Mouse (Mus musculus): ENCODE measurements around the gene Aoc3. TPM values are rescaled to one million over a fixed set of nuclear protein-coding genes. Genes with fewer than 3 reads are reported as not detected.

The Aoc3 gene
- polyA plus RNA-seq, 1 experiment from 2014 or later: 2.2 TPM

DNA sequence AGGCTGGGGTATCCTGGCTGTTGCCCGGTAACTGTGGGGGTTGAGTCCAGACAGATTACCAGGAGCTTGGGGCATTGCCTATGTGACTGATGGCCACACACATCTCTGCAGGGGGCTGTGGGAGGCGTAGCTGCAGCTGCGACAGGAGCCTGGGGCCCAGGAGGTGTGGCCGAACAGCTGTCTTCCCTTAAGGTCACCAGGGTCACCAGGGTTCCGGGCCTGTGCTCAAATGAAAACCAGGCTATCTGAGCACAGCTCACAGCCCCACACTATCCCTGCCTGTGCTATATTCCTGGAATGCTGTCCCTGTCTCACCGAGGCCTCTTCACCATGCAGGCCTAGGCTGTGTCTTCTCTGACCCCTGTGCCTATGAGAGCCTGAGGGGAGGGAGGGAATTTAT, 4.1 kb downstream of the Aoc3 start:
- H3K27me3 ChIP-seq (ENCODE audit: control insufficient read depth, insufficient read depth, low read length): no peaks in the 10 kb centered on the region
- no peak overlapping the region for H3K9ac ChIP-seq (ENCODE audit: low read length)
- H3K4me2 ChIP-seq (ENCODE audit: low read depth, low read length): peak overlapping the region; percentile 49
- no peaks in the 10 kb centered on the region for H3K36me3 ChIP-seq (ENCODE audit: control insufficient read depth, insufficient read depth)
- WGBS: 29% methylated on average over 6 of the region's 6 CpGs
- H3K9me3 ChIP-seq (replicated peaks; ENCODE audit: control insufficient read depth, low read length): no peaks in the 10 kb centered on the region
- no peak overlapping the region for H3K27ac ChIP-seq (ENCODE audit: low read length)
- H3K4me3 ChIP-seq (ENCODE audit: low read length): 0 out of 2 replicates have a peak overlapping the region, but pooled peaks have one; percentile 6
- ATAC-seq (replicated peaks; ENCODE audit: extremely low read depth, insufficient read depth, low FRiP score): no peak
- H3K4me1 ChIP-seq (ENCODE audit: control insufficient read depth, insufficient read depth, low read length): peaks cover 9% of the 10 kb centered on the region

DNA sequence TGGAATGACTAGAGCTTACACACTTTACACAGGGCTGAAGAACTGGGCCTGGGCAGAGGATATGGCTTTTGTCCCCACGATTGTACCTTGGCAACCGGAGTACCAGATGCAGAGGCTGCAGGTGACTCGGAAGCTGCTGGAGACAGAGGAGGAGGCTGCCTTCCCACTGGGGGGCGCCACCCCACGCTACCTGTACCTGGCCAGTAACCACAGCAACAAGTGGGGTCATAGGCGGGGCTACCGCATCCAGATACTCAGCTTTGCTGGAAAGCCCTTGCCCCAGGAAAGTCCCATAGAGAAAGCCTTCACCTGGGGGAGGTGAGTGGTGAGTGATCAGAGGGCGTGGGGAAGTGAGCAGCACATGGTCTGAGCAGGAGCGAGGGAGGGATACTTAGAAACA, 5.3 kb downstream of the Aoc3 start:
- no peak overlapping the region for H3K4me2 ChIP-seq (ENCODE audit: low read depth, low read length)
- WGBS: 77% methylated on average over 9 of the region's 9 CpGs
- H3K4me3 ChIP-seq (ENCODE audit: low read length): no peak overlapping the region
- peaks cover 9% of the 10 kb centered on the region for H3K4me1 ChIP-seq (ENCODE audit: control insufficient read depth, insufficient read depth, low read length)
- no peaks in the 10 kb centered on the region for H3K36me3 ChIP-seq (ENCODE audit: control insufficient read depth, insufficient read depth)
- no peaks in the 10 kb centered on the region for H3K9me3 ChIP-seq (replicated peaks; ENCODE audit: control insufficient read depth, low read length)
- no peak overlapping the region for H3K27ac ChIP-seq (ENCODE audit: low read length)
- no peaks in the 10 kb centered on the region for H3K27me3 ChIP-seq (ENCODE audit: control insufficient read depth, insufficient read depth, low read length)
- ATAC-seq (replicated peaks; ENCODE audit: extremely low read depth, insufficient read depth, low FRiP score): no peak
- H3K9ac ChIP-seq (ENCODE audit: low read length): no peak overlapping the region

DNA sequence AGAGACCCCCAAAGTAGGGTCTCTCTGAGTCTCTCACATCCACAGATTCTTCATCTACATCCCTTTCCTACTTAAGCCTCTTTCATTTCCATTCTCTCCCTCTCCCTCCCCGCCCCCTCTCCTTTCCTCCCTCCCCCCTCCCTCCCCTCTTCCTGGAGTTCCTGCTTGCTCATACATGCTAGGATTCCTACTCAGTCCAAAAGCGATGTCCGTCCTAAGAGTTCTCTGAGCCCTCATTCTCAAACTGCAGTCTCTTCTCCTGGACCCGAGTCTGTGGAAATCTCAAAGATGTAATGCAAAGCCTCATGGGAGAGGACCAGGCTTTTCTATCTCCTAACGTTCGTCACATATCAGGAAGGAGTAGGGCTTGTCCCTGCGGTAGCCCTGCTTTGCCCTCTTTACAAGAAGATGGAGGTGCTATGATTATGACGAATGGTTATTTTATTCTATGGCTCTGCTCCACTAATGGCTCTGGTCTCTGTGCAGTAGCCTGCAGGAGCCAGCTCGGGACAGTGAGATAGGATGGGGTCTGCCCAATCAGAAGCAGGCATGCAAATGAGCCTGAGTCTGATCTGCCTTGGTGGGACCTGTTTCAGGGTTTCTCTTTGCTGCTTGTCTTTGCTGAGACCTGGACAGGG, 7.8 kb downstream of the Aoc3 start:
- Histone ChIP-seq H3K27me3 (ENCODE audit: control insufficient read depth, insufficient read depth, low read length) (no peaks in the 10 kb centered on the region), H3K9ac (ENCODE audit: low read length) (no peak overlapping the region), H3K4me3 (ENCODE audit: low read length) (peak overlapping the region; percentile 33), H3K36me3 (ENCODE audit: control insufficient read depth, insufficient read depth) (no peaks in the 10 kb centered on the region), H3K27ac (ENCODE audit: low read length) (no peak overlapping the region), H3K4me1 (ENCODE audit: control insufficient read depth, insufficient read depth, low read length) (peaks cover 9% of the 10 kb centered on the region), H3K4me2 (ENCODE audit: low read depth, low read length) (peak overlapping the region; percentile 61), H3K9me3 (replicated peaks; ENCODE audit: control insufficient read depth, low read length) (no peaks in the 10 kb centered on the region)
- ATAC-seq (replicated peaks; ENCODE audit: extremely low read depth, insufficient read depth, low FRiP score): peak; percentile 83; the same call in 1 of the 2 replicates
- 5% methylated on average over 9 of the region's 9 CpGs for WGBS

DNA sequence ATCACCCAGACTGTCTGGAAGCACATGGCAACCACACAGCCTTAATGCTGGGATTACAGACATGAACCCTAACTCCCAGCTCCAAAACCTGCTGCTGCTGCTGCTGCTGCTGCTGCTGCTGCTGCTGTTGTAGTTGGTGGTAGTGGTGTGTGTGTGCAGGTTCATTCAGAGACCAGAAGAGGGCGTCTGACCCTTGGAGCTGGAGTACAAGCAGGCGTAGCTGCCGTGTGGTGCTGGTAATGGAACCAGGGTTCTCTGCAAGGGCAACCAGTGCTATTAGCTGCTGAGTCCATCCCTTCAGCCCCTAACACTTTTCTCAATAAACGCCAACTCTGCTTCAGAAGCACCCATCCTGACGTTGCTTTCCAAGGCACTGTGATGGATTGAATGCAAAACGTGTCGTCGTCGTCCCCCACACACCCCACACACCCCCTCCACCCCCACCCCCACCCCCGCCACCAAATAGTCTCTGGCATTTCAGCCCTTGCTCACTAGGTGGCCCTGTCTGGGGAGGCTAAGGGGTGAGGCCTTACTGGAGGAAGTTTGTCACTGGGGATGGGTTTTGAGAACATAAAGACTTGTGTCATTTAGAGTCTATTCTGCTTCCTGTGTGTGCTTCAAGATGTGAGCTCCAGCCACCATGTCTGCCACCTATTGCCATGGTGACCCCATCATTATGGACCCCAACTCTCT, 16.8 kb downstream of the Aoc3 start:
- H3K27ac ChIP-seq (ENCODE audit: low read length): no peak overlapping the region
- no peak overlapping the region for H3K9ac ChIP-seq (ENCODE audit: low read length)
- H3K9me3 ChIP-seq (replicated peaks; ENCODE audit: control insufficient read depth, low read length): no peaks in the 10 kb centered on the region; the same call in 1 of the 2 replicates
- H3K4me1 ChIP-seq (ENCODE audit: control insufficient read depth, insufficient read depth, low read length): no peaks in the 10 kb centered on the region
- H3K36me3 ChIP-seq (ENCODE audit: control insufficient read depth, insufficient read depth): no peaks in the 10 kb centered on the region
- H3K4me3 ChIP-seq (ENCODE audit: low read length): no peak overlapping the region
- H3K27me3 ChIP-seq (ENCODE audit: control insufficient read depth, insufficient read depth, low read length): no peaks in the 10 kb centered on the region
- 71% methylated on average over 10 of the region's 10 CpGs for WGBS
- ATAC-seq (replicated peaks; ENCODE audit: extremely low read depth, insufficient read depth, low FRiP score): no peak
- no peak overlapping the region for H3K4me2 ChIP-seq (ENCODE audit: low read depth, low read length)

DNA sequence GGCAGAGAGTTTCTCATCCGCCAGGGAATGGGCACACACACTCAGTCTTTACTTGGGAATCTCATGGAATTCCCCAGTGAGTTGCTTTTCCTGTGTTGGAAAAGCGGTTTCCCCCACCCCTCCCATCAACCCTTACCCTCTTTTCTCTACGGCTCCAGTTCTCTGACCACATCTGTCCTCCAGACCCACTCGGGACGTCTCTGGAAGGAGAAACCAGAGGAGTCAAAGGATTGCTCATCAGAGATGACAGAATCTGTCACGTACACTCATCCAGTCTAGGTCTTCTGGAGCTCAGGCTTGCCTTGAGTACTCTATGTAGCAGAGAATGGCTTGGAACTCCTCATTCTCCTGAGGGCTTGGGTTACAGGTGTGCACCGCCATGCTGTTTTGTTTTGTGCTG, 18.4 kb downstream of the Aoc3 start:
- no peak overlapping the region for H3K4me3 ChIP-seq (ENCODE audit: low read length)
- H3K9me3 ChIP-seq (replicated peaks; ENCODE audit: control insufficient read depth, low read length): no peaks in the 10 kb centered on the region; the same call in 1 of the 2 replicates
- no peaks in the 10 kb centered on the region for H3K27me3 ChIP-seq (ENCODE audit: control insufficient read depth, insufficient read depth, low read length)
- H3K27ac ChIP-seq (ENCODE audit: low read length): no peak overlapping the region
- no peak for ATAC-seq (replicated peaks; ENCODE audit: extremely low read depth, insufficient read depth, low FRiP score)
- H3K9ac ChIP-seq (ENCODE audit: low read length): no peak overlapping the region
- 64% methylated on average over 7 of the region's 7 CpGs for WGBS
- H3K4me2 ChIP-seq (ENCODE audit: low read depth, low read length): no peak overlapping the region
- no peaks in the 10 kb centered on the region for H3K4me1 ChIP-seq (ENCODE audit: control insufficient read depth, insufficient read depth, low read length)
- H3K36me3 ChIP-seq (ENCODE audit: control insufficient read depth, insufficient read depth): no peaks in the 10 kb centered on the region

DNA sequence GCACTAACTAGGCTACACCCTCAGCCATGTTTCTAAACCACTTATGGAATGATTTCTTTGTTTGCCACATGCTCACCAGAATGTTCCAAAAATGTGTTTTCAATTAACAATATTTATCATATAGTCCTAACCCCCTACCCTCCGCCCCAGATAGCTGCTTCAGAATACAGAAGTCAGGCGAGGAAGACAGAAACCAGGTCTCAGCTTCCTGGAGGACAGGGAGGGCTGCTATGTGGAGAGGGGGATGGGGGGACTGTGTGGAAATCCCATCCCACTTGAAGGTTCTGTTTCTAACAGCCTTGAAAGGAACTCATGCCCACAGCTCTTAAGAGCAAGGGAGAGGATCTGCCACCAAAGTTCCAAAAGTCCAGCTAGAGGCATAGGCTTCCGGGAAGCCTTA, 18.8 kb downstream of the Aoc3 start:
- H3K4me3 ChIP-seq (ENCODE audit: low read length): no peak overlapping the region
- no peaks in the 10 kb centered on the region; the same call in 1 of the 2 replicates for H3K9me3 ChIP-seq (replicated peaks; ENCODE audit: control insufficient read depth, low read length)

DNA sequence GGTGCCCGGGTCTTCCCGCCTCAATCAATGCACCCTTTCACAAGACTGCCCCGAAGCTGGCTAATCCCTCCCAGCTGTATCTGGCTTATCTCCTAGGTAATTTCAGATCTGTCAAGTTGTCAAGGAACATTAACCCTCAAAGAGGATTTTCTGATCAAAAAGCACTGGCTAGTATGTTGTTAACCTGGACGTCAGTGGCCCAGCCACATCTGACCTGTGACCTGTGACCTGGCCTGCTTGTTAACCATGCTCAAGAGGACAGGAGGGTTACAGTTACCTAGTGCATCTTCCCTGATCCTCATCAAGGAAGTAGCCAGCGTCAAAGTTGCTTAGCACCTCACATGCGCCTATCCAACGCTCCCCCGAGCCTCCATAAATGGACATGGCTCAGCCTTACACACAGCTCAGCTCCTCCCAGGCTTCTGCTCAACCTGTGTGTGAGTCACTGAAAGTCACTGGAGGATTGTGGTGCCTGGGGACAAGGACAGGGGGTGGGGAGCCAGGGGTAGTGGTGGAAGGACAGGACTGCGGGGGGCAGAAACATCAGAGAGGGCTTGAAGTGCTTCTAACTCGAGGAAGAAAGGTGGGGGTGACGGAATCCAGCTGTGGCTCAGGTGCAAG, 20.8 kb downstream of the Aoc3 start:
- WGBS: 49% methylated on average over 11 of the region's 11 CpGs
- no peaks in the 10 kb centered on the region for H3K27me3 ChIP-seq (ENCODE audit: control insufficient read depth, insufficient read depth, low read length)

More for the DNA sequence above, 18.8 kb downstream of the Aoc3 start:
- no peaks in the 10 kb centered on the region for H3K4me1 ChIP-seq (ENCODE audit: control insufficient read depth, insufficient read depth, low read length)
- H3K9ac ChIP-seq (ENCODE audit: low read length): no peak overlapping the region
- ATAC-seq (replicated peaks; ENCODE audit: extremely low read depth, insufficient read depth, low FRiP score): no peak
- no peaks in the 10 kb centered on the region for H3K36me3 ChIP-seq (ENCODE audit: control insufficient read depth, insufficient read depth)
- H3K4me2 ChIP-seq (ENCODE audit: low read depth, low read length): no peak overlapping the region
- no peaks in the 10 kb centered on the region for H3K27me3 ChIP-seq (ENCODE audit: control insufficient read depth, insufficient read depth, low read length)
- WGBS: 61% methylated on average over 3 of the region's 3 CpGs
- H3K27ac ChIP-seq (ENCODE audit: low read length): no peak overlapping the region

DNA sequence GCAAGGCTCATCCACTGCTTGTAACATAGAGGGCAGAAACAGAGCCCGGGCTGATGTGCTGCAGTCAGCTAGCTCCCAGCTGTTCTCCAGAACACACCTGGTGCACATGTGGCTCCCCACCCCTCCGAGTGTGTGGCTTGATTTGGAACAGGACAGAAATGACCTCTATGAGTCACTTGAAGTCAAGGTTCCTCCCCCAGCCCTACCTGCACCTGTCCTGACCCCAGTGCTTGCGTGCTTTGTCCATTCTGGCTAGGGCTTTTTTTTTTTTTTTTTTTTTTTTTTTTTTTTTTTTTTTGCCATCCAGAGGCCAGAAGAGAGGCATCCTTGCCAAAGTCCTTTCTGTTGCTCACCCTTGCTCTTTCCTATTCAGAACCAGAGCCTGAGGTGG, 21.3 kb downstream of the Aoc3 start:
- Histone ChIP-seq H3K9me3 (replicated peaks; ENCODE audit: control insufficient read depth, low read length) (no peaks in the 10 kb centered on the region; the same call in 1 of the 2 replicates), H3K4me3 (ENCODE audit: low read length) (no peak overlapping the region), H3K36me3 (ENCODE audit: control insufficient read depth, insufficient read depth) (no peaks in the 10 kb centered on the region), H3K27me3 (ENCODE audit: control insufficient read depth, insufficient read depth, low read length) (no peaks in the 10 kb centered on the region), H3K4me2 (ENCODE audit: low read depth, low read length) (no peak overlapping the region), H3K9ac (ENCODE audit: low read length) (no peak overlapping the region), H3K27ac (ENCODE audit: low read length) (no peak overlapping the region), H3K4me1 (ENCODE audit: control insufficient read depth, insufficient read depth, low read length) (no peaks in the 10 kb centered on the region)
- ATAC-seq (replicated peaks; ENCODE audit: extremely low read depth, insufficient read depth, low FRiP score): no peak
- 59% methylated on average over 3 of the region's 3 CpGs for WGBS

More for the DNA sequence above, 20.8 kb downstream of the Aoc3 start:
- no peak for ATAC-seq (replicated peaks; ENCODE audit: extremely low read depth, insufficient read depth, low FRiP score)
- H3K4me2 ChIP-seq (ENCODE audit: low read depth, low read length): no peak overlapping the region
- H3K36me3 ChIP-seq (ENCODE audit: control insufficient read depth, insufficient read depth): no peaks in the 10 kb centered on the region
- no peaks in the 10 kb centered on the region for H3K4me1 ChIP-seq (ENCODE audit: control insufficient read depth, insufficient read depth, low read length)
- H3K27ac ChIP-seq (ENCODE audit: low read length): no peak overlapping the region
- H3K9ac ChIP-seq (ENCODE audit: low read length): no peak overlapping the region
- H3K4me3 ChIP-seq (ENCODE audit: low read length): no peak overlapping the region
- no peaks in the 10 kb centered on the region; the same call in 1 of the 2 replicates for H3K9me3 ChIP-seq (replicated peaks; ENCODE audit: control insufficient read depth, low read length)

DNA sequence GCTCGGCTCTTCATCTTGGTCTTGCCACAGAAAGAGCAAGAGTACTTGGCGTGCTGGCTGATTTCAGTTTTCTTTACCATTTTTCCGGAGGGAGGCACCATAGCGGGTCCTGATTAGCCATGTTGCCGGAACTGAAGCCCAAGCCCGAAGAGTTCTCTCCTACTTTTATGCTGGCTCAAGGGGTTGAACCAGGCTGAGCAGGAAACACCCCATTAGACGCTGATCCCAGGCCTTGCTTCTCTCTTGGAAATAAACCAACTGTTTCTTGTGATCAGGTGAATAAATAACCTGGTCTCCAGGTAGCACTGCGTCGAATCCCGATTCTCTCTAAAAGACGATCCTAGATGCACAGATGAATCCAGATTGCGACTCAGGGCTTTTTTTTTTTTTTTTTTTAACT, 23.0 kb downstream of the Aoc3 start:
- ATAC-seq (replicated peaks; ENCODE audit: extremely low read depth, insufficient read depth, low FRiP score): no peak
- WGBS: 84% methylated on average over 12 of the region's 12 CpGs

More for the DNA sequence above, 23.0 kb downstream of the Aoc3 start:
- no peaks in the 10 kb centered on the region for H3K4me1 ChIP-seq (ENCODE audit: control insufficient read depth, insufficient read depth, low read length)
- no peak overlapping the region for H3K9ac ChIP-seq (ENCODE audit: low read length)
- no peak overlapping the region for H3K4me3 ChIP-seq (ENCODE audit: low read length)
- H3K27me3 ChIP-seq (ENCODE audit: control insufficient read depth, insufficient read depth, low read length): no peaks in the 10 kb centered on the region
- H3K4me2 ChIP-seq (ENCODE audit: low read depth, low read length): no peak overlapping the region
- no peak overlapping the region for H3K27ac ChIP-seq (ENCODE audit: low read length)
- H3K9me3 ChIP-seq (replicated peaks; ENCODE audit: control insufficient read depth, low read length): no peaks in the 10 kb centered on the region; the same call in 1 of the 2 replicates
- no peaks in the 10 kb centered on the region for H3K36me3 ChIP-seq (ENCODE audit: control insufficient read depth, insufficient read depth)
